Mouse (Mus musculus) embryonic facial prominence, embryonic 15.5 days (tissue): ENCODE results near the gene Nampt. TPM values are rescaled to one million over a fixed set of nuclear protein-coding genes. Genes with fewer than 3 reads are reported as not detected.

ENCODE experiments used
- ATAC-seq: fragments of 200-750 bp; cut with Nextera tagmentation; 2 replicates; pipeline ENCODE4 v1.8.0; 2017; ENCODE audit warnings: low read depth, moderate TSS enrichment; ENCODE audit not compliant: insufficient number of reproducible peaks, low FRiP score, low TSS enrichment
- H3K27ac ChIP-seq: fragments of 300-500 bp; sonication (generic); replicated peaks from 2 replicates; pipeline ENCODE4 v1.5.1; 2015; ENCODE audit warnings: mild to moderate bottlenecking, inconsistent platforms
- H3K27me3 ChIP-seq: fragments of 300-500 bp; sonication (generic); 2 replicates; pipeline ENCODE4 v1.6.1; 2015; ENCODE audit warnings: inconsistent platforms
- H3K36me3 ChIP-seq: fragments of 300-500 bp; sonication (generic); 2 replicates; pipeline ENCODE4 v1.6.1; 2015; ENCODE audit warnings: mild to moderate bottlenecking, inconsistent platforms
- H3K4me1 ChIP-seq: fragments of 300-500 bp; sonication (generic); 2 replicates; pipeline ENCODE4 v1.6.1; 2015; ENCODE audit warnings: inconsistent platforms
- H3K4me2 ChIP-seq: fragments of 300-500 bp; sonication (generic); replicated peaks from 2 replicates; pipeline ENCODE4 v1.6.1; 2015; ENCODE audit warnings: mild to moderate bottlenecking, inconsistent platforms
- H3K4me3 ChIP-seq: fragments of 300-500 bp; sonication (generic); replicated peaks from 2 replicates; pipeline ENCODE4 v1.5.1; 2015; ENCODE audit warnings: mild to moderate bottlenecking, inconsistent platforms
- H3K9ac ChIP-seq: fragments of 300-500 bp; sonication (generic); 2 replicates; pipeline ENCODE4 v1.6.1; 2015; ENCODE audit warnings: inconsistent platforms
- H3K9me3 ChIP-seq: fragments of 300-500 bp; sonication (generic); replicated peaks from 2 replicates; pipeline ENCODE4 v1.6.1; 2016; ENCODE audit warnings: inconsistent platforms
- WGBS: fragments of 180-500 bp; shearing (Covaris S2); methylation state at CpG from one replicate; pipeline ENCODE4 v1.1.7; 2015; 5-methylcytosine and 5-hydroxymethylcytosine counted together
- polyA plus RNA-seq: library from polyadenylated mRNA; unstranded; fragments of >200 nt; fragmentation: Nextera tagmentation; extraction: Ambion mirVana; gene quantifications from 2 replicates; pipeline ENCODE4 v1.2.1, GENCODE M21; 2015

The Nampt gene
- polyA plus RNA-seq, 1 experiment from 2014 or later = 23.8 TPM

- Histone ChIP-seq H3K9me3 (no peaks in the 10 kb centered on the region), H3K4me3 (no peak overlapping the region), H3K4me1 (no peaks in the 10 kb centered on the region), H3K4me2 (no peak overlapping the region), H3K27me3 (no peaks in the 10 kb centered on the region), H3K36me3 (no peaks in the 10 kb centered on the region), H3K27ac (no peak overlapping the region), H3K9ac (no peak overlapping the region)
- 51% methylated on average over 4 of the region's 4 CpGs for WGBS
- no peak for ATAC-seq
Measured at GRCm38 (mm10) chr12:32822066-32822465, 2.7 kb downstream of the Nampt start.

DNA sequence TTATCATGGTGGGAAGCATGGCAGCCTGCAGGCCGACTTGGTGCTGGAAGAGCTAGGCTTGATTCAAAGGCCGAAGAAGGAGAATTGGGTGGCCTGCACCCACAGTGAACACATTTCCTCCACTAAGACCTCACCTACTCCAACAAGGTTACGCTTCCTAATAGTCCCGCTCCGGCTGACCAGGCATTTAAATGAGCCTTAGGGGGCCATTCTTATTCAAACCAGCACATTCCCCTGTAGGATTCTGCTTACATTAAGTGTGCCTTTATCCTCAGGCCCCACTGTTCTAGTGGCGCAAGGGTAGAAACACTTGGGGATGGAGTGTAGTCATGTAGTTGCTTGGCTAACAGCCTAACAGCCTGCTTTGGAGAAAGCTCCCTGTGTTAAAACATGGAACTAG, 5.2 kb downstream of the Nampt start:
- no peak overlapping the region for H3K9ac ChIP-seq
- H3K27me3 ChIP-seq = no peaks in the 10 kb centered on the region
- H3K4me2 ChIP-seq = no peak overlapping the region
- H3K36me3 ChIP-seq = no peaks in the 10 kb centered on the region
- no peak for ATAC-seq
- H3K9me3 ChIP-seq = no peaks in the 10 kb centered on the region
- no peaks in the 10 kb centered on the region for H3K4me1 ChIP-seq
- no peak overlapping the region for H3K27ac ChIP-seq
- H3K4me3 ChIP-seq = no peak overlapping the region
- 77% methylated on average over 6 of the region's 6 CpGs for WGBS

DNA sequence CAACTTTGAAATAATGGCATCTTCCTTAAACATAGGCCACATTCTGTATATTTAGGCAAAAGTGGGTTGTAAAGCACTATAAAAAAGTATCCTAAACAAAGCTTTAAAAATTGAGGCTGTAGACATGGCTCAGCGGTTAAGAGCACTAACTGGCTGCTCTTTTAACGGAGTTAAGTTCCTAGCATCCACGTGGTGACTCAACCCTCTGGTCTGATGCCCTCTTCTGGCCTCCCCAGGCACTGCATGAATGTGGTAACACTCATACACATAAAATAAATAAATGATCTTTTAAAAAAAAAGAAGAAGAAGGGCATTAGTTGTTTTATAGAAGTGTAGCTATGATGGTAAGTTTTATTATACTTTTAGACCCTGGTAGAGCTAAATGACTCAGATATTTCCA, 7.6 kb downstream of the Nampt start:
- Histone ChIP-seq H3K27ac (no peak overlapping the region), H3K36me3 (no peaks in the 10 kb centered on the region), H3K4me1 (no peaks in the 10 kb centered on the region), H3K9me3 (no peaks in the 10 kb centered on the region), H3K4me3 (no peak overlapping the region), H3K27me3 (no peaks in the 10 kb centered on the region), H3K9ac (no peak overlapping the region), H3K4me2 (no peak overlapping the region)
- no peak for ATAC-seq
- 24% methylated on average over 3 of the region's 3 CpGs for WGBS

- Histone ChIP-seq H3K9ac (no peak overlapping the region), H3K4me2 (no peak overlapping the region), H3K9me3 (no peaks in the 10 kb centered on the region), H3K27ac (no peak overlapping the region), H3K4me3 (no peak overlapping the region), H3K27me3 (no peaks in the 10 kb centered on the region), H3K4me1 (no peaks in the 10 kb centered on the region), H3K36me3 (0 out of 2 replicates have a peak, but pooled peaks cover 3% of the 10 kb centered on the region)
- no peak for ATAC-seq
- 72% methylated on average over 8 of the region's 8 CpGs for WGBS
Measured at GRCm38 (mm10) chr12:32828137-32828760, 8.9 kb downstream of the Nampt start.

DNA sequence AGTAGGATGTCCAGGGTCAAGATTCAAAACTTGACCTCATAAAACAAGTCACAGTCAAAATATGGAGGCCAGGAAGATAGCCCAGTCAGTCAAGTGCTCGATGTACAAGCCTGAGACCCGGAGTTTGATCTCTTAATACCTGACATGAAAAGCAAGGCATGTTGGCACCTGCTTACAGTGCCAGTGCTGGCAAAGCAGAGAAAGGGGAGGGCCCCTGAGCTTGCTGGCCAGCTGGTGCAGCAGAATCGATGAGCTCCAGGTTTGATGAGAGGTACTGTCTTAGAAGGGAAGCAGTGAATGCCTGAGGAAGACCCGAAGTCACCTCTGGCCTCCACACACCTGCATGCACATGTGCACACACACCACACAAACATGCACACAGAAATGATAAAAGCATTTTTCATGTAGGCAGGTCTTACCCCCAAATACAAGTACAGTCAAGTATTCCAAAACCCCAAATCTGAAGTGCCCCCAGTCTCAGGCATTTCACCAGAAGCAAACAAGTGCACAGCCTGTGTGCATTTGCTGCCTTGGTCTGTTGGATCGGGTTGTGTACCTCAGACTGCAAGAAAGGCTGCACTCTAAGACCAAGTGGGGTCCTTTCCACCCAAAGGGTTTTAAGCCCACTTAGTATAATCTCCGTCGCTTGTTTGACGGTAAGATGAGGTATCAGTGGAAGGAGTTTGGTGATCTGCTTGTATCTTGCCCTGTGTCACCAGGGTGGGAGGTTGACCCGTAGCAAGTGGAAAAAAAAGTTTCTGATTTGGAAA, 10.2 kb downstream of the Nampt start:
- H3K36me3 ChIP-seq = peaks cover 11% of the 10 kb centered on the region; the same call in 1 of the 2 replicates
- no peaks in the 10 kb centered on the region for H3K27me3 ChIP-seq
- no peak overlapping the region for H3K4me2 ChIP-seq
- no peak for ATAC-seq
- no peaks in the 10 kb centered on the region for H3K9me3 ChIP-seq
- no peak overlapping the region for H3K27ac ChIP-seq
- H3K9ac ChIP-seq = no peak overlapping the region
- WGBS = 74% methylated on average over 9 of the region's 9 CpGs
- H3K4me1 ChIP-seq = no peaks in the 10 kb centered on the region
- H3K4me3 ChIP-seq = no peak overlapping the region

GRCm38 (mm10) chr12:32832076-32832475, 12.7 kb downstream of the Nampt start:
- H3K4me1 ChIP-seq = no peaks in the 10 kb centered on the region
- H3K4me2 ChIP-seq = no peak overlapping the region
- H3K9me3 ChIP-seq = no peaks in the 10 kb centered on the region
- no peak for ATAC-seq
- 89% methylated on average over 3 of the region's 3 CpGs for WGBS
- H3K36me3 ChIP-seq = peaks cover 11% of the 10 kb centered on the region; the same call in 1 of the 2 replicates
- H3K4me3 ChIP-seq = no peak overlapping the region
- H3K27me3 ChIP-seq = no peaks in the 10 kb centered on the region
- no peak overlapping the region for H3K9ac ChIP-seq
- no peak overlapping the region for H3K27ac ChIP-seq

GRCm38 (mm10) chr12:32834781-32835180, 15.4 kb downstream of the Nampt start:
- ATAC-seq = no peak
- 0 out of 2 replicates have a peak overlapping the region, but pooled peaks have one; percentile 28 for H3K27ac ChIP-seq
- WGBS = 71% methylated on average over 6 of the region's 6 CpGs
- H3K27me3 ChIP-seq = no peaks in the 10 kb centered on the region
- no peak overlapping the region for H3K4me3 ChIP-seq
- H3K9me3 ChIP-seq = no peaks in the 10 kb centered on the region
- H3K36me3 ChIP-seq = peaks cover 20% of the 10 kb centered on the region
- no peak overlapping the region for H3K9ac ChIP-seq
- H3K4me1 ChIP-seq = no peaks in the 10 kb centered on the region
- H3K4me2 ChIP-seq = no peak overlapping the region

- H3K27me3 ChIP-seq = no peaks in the 10 kb centered on the region
- no peak overlapping the region for H3K4me3 ChIP-seq
- H3K27ac ChIP-seq = 0 out of 2 replicates have a peak overlapping the region, but pooled peaks have one; percentile 28
- H3K4me1 ChIP-seq = no peaks in the 10 kb centered on the region
- H3K36me3 ChIP-seq = peaks cover 20% of the 10 kb centered on the region
- WGBS = 31% methylated on average over 4 of the region's 4 CpGs
- ATAC-seq = no peak
- no peak overlapping the region for H3K9ac ChIP-seq
- H3K9me3 ChIP-seq = no peaks in the 10 kb centered on the region
- H3K4me2 ChIP-seq = no peak overlapping the region
Measured at GRCm38 (mm10) chr12:32835235-32835634, 15.9 kb downstream of the Nampt start.

DNA sequence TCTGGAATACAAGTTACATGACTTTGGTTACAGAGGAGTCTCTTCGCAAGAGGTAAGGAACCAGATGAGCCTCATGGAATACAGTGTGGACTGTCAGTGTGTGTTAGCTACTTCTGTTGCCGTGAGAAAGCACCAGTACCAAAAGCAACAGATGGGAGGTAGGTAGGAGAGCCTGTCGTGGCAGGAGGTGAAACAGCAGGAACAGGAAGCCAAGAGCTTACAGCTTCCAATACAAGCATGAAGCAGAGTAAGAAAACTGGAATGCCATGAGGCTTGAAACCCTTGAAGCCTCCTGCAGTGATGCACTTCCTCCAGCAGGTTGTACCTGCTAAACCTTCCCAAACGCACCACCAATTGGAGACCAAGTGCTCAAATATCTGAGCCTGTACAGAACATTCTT, 19.1 kb downstream of the Nampt start:
- no peak overlapping the region for H3K4me2 ChIP-seq
- H3K4me3 ChIP-seq = no peak overlapping the region
- H3K9me3 ChIP-seq = no peaks in the 10 kb centered on the region
- no peak overlapping the region for H3K9ac ChIP-seq
- H3K27ac ChIP-seq = no peak overlapping the region
- 86% methylated on average over 4 of the region's 4 CpGs for WGBS
- peaks cover 32% of the 10 kb centered on the region for H3K36me3 ChIP-seq
- no peaks in the 10 kb centered on the region for H3K4me1 ChIP-seq
- ATAC-seq = no peak
- H3K27me3 ChIP-seq = no peaks in the 10 kb centered on the region

DNA sequence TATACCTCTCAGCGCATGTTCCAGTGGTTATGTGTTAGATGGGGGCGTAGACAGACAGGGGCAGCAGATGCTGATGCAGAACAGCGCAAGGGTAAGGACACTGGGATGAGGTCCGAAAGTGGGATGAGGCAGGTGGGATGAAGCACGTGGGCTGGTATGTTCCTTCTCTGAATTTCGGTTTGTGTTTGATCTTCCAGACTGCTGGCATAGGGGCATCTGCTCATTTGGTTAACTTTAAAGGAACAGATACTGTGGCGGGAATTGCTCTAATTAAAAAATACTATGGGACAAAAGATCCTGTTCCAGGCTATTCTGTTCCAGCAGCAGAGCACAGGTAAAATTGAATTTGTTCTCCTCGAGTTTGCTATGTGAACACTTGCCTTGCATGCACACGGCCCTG, 19.6 kb downstream of the Nampt start:
- no peaks in the 10 kb centered on the region for H3K4me1 ChIP-seq
- peaks cover 27% of the 10 kb centered on the region for H3K36me3 ChIP-seq
- 91% methylated on average over 9 of the region's 9 CpGs for WGBS
- H3K27ac ChIP-seq = no peak overlapping the region
- no peaks in the 10 kb centered on the region for H3K9me3 ChIP-seq
- ATAC-seq = no peak
- no peak overlapping the region for H3K9ac ChIP-seq
- no peak overlapping the region for H3K4me3 ChIP-seq
- no peak overlapping the region for H3K4me2 ChIP-seq
- H3K27me3 ChIP-seq = no peaks in the 10 kb centered on the region

DNA sequence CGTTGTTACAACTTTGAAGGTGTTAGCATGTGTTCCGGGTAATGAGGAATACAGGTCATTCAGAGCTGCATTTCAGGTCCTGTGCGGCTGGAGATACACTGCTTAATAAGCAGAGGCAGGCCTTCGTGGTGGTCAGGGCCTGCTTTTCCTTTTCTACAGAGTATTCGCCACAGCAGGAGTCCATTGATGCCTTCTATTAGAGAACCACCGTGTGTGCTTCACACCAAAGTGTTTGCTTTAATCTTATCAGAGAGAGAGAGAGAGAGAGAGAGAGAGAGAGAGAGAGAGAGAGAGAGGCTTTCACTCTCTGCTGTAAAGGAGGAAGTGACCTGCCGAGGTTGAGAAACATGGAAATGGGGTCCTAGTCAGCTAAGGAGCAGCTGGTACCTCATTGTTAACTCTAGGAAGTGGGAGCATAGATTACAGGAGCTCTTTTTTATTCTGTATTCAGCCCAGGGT, 22.1 kb downstream of the Nampt start:
- Histone ChIP-seq H3K9ac (no peak overlapping the region), H3K4me2 (no peak overlapping the region), H3K27me3 (no peaks in the 10 kb centered on the region), H3K27ac (no peak overlapping the region), H3K4me3 (no peak overlapping the region), H3K4me1 (no peaks in the 10 kb centered on the region), H3K9me3 (no peaks in the 10 kb centered on the region), H3K36me3 (peaks cover 28% of the 10 kb centered on the region)
- 84% methylated on average over 7 of the region's 7 CpGs for WGBS
- no peak for ATAC-seq
